Mouse (Mus musculus) cerebellum, adult 9-11 months (tissue): ENCODE data around the gene Rplp2.
"Not testable (repeated sequence)": the region's sequence is repeated elsewhere in the genome, so short reads cannot be mapped to it uniquely, and the experiment has no call there.

ENCODE experiments used
- DNase-seq: peaks from one replicate; pipeline ENCODE4 v3.0.0; 2022

Rplp2 gene

GRCm38 (mm10) chr7:141447110-141447991 is at the start of gene Rplp2:
Gene Rplp2, plus strand, starts transcription at chr7:141447370.
- DNase-seq: peak; percentile 94

- peak; percentile 70 for DNase-seq
Measured at GRCm38 (mm10) chr7:141403305-141403704, 43.9 kb upstream of the Rplp2 start.

GRCm38 (mm10) chr7:141405466-141405865 is 41.7 kb upstream of the Rplp2 start:
- DNase-seq: no peak

GRCm38 (mm10) chr7:141407670-141408069 is 39.5 kb upstream of the Rplp2 start:
- DNase-seq: not testable (repeated sequence)

GRCm38 (mm10) chr7:141408833-141409232 is 38.3 kb upstream of the Rplp2 start:
- peak; percentile 95 for DNase-seq

- DNase-seq: peak; percentile 61
Measured at GRCm38 (mm10) chr7:141410631-141411030, 36.5 kb upstream of the Rplp2 start.

- peak; percentile 51 for DNase-seq
Measured at GRCm38 (mm10) chr7:141411667-141412066, 35.5 kb upstream of the Rplp2 start.

GRCm38 (mm10) chr7:141413331-141413730 is 33.8 kb upstream of the Rplp2 start:
- peak; percentile 70 for DNase-seq

GRCm38 (mm10) chr7:141413809-141414584 is 33.2 kb upstream of the Rplp2 start, which contains the start of gene Gatd1:
Gene Gatd1, minus strand, starts transcription at chr7:141414136.
- peak; percentile 98 for DNase-seq

- DNase-seq: peak; percentile 57
Measured at GRCm38 (mm10) chr7:141416144-141416841, 30.9 kb upstream of the Rplp2 start.

GRCm38 (mm10) chr7:141417731-141418681 is 29.2 kb upstream of the Rplp2 start:
- no peak for DNase-seq

GRCm38 (mm10) chr7:141418970-141419369 is 28.2 kb upstream of the Rplp2 start:
- DNase-seq: peak; percentile 57

GRCm38 (mm10) chr7:141420030-141420702 is 27.0 kb upstream of the Rplp2 start:
- DNase-seq: no peak

- no peak for DNase-seq
Measured at GRCm38 (mm10) chr7:141423811-141424210, 23.4 kb upstream of the Rplp2 start.

GRCm38 (mm10) chr7:141426948-141427730 is 20.0 kb upstream of the Rplp2 start:
- DNase-seq: peak; percentile 57

GRCm38 (mm10) chr7:141428701-141429100 is 18.5 kb upstream of the Rplp2 start:
- DNase-seq: peak; percentile 70

- peak; percentile 96 for DNase-seq
Measured at GRCm38 (mm10) chr7:141429310-141429709, 17.9 kb upstream of the Rplp2 start, which contains the start of gene Cend1. Gene Cend1, minus strand, starts transcription at chr7:141429491.

- DNase-seq: peak; percentile 77
Measured at GRCm38 (mm10) chr7:141429840-141430584, 17.2 kb upstream of the Rplp2 start.

- DNase-seq: peak; percentile 71
Measured at GRCm38 (mm10) chr7:141430585-141431240, 16.5 kb upstream of the Rplp2 start.
